ENCODE assay signal across 9 mouse cellular contexts in genomic region chr11:75513336-75513735, GRCm38 (mm10). TPM values are rescaled to one million over a fixed set of nuclear protein-coding genes. Genes with fewer than 3 reads are reported as not detected.
DNase-seq lines count a peak whose midpoint lies in the region; ATAC-seq lines count a peak whose summit lies in the region.
"Had no signal": no experiment of that assay in that cellular context is flagged by ENCODE, and none has a peak within 500 bp of the region (broad histone marks: within the 10 kb centered on the region; RNA-seq: fewer than 3 reads in every experiment).

Gene Scarf1 (plus strand): TSS chr11:75513540.

- no peak within 1 kb of the TSS for H3K9ac ChIP-seq in hindbrain, embryonic 12.5 days
- peak within 1 kb of the TSS; percentile 49 for H3K9ac ChIP-seq in heart, embryonic 12.5 days
- H3K9ac ChIP-seq in kidney, embryonic 15.5 days: 0 out of 2 replicates have a peak within 1 kb of the TSS, but pooled peaks have one; percentile 10

- H3K4me3 ChIP-seq in hindbrain, embryonic 10.5 days: peak within 1 kb of the TSS; percentile 28
- no peak within 1 kb of the TSS for H3K4me3 ChIP-seq in hindbrain, embryonic 12.5 days
- peak within 1 kb of the TSS; percentile 45 for H3K4me3 ChIP-seq in heart, embryonic 12.5 days
- H3K4me3 ChIP-seq in kidney, embryonic 15.5 days (replicated peaks): peak within 1 kb of the TSS; percentile 34
- H3K4me3 ChIP-seq: erythroblast, embryonic 14.5 days had no signal

- H3K36me3 ChIP-seq in hindbrain, embryonic 10.5 days: peaks cover 18% of the 10 kb centered on the region
- peaks cover 17% of the 10 kb centered on the region for H3K36me3 ChIP-seq in hindbrain, embryonic 12.5 days
- H3K36me3 ChIP-seq in heart, embryonic 12.5 days: peaks cover 21% of the 10 kb centered on the region
- H3K36me3 ChIP-seq in kidney, embryonic 15.5 days: peaks cover 13% of the 10 kb centered on the region

- no peak for DNase-seq in hindbrain, embryonic 10.5 days (ENCODE audit: low spot score)
- peak; percentile 71 for DNase-seq in lung, postnatal 14 days
- no peak for DNase-seq in frontal cortex, postnatal 25 days (ENCODE audit: low spot score in 2 of 2)
- DNase-seq in adipocyte (ENCODE audit: low spot score): no peak

- no peak within 1 kb of the TSS for H3K4me2 ChIP-seq in hindbrain, embryonic 12.5 days (replicated peaks)
- peak within 1 kb of the TSS; percentile 61 for H3K4me2 ChIP-seq in heart, embryonic 12.5 days
- H3K4me2 ChIP-seq in kidney, embryonic 15.5 days: peak within 1 kb of the TSS; percentile 43

- no peak for ATAC-seq in hindbrain, embryonic 12.5 days (ENCODE audit: low FRiP score)
- peak; percentile 39; the same call in 1 of the 2 replicates for ATAC-seq in heart, embryonic 12.5 days (ENCODE audit: insufficient number of reproducible peaks, low FRiP score)
- ATAC-seq in kidney, embryonic 15.5 days (replicated peaks; ENCODE audit: low FRiP score): no peak
- no peak for ATAC-seq in megakaryocyte-erythroid progenitor cell, adult 5-6 weeks (replicated peaks; ENCODE audit: low FRiP score, low TSS enrichment, poor library complexity, severe bottlenecking)

- no peaks in the 10 kb centered on the region for H3K9me3 ChIP-seq in hindbrain, embryonic 10.5 days
- no peaks in the 10 kb centered on the region for H3K9me3 ChIP-seq in hindbrain, embryonic 12.5 days (replicated peaks)
- no peaks in the 10 kb centered on the region for H3K9me3 ChIP-seq in heart, embryonic 12.5 days (replicated peaks)
- H3K9me3 ChIP-seq in kidney, embryonic 15.5 days (replicated peaks): no peaks in the 10 kb centered on the region

- H3K4me1 ChIP-seq in hindbrain, embryonic 10.5 days (replicated peaks): peaks cover 31% of the 10 kb centered on the region
- H3K4me1 ChIP-seq in hindbrain, embryonic 12.5 days: peaks cover 22% of the 10 kb centered on the region
- H3K4me1 ChIP-seq in heart, embryonic 12.5 days (replicated peaks): peaks cover 29% of the 10 kb centered on the region
- peaks cover 37% of the 10 kb centered on the region for H3K4me1 ChIP-seq in kidney, embryonic 15.5 days

- H3K27ac ChIP-seq in hindbrain, embryonic 10.5 days: peak within 1 kb of the TSS; percentile 24; the same call in 1 of the 2 replicates
- H3K27ac ChIP-seq in hindbrain, embryonic 12.5 days: no peak within 1 kb of the TSS
- H3K27ac ChIP-seq in heart, embryonic 12.5 days (ENCODE audit: poor library complexity, severe bottlenecking): peak within 1 kb of the TSS; percentile 39
- H3K27ac ChIP-seq in kidney, embryonic 15.5 days: no peak within 1 kb of the TSS

- 59% methylated on average over 8 of the region's 8 CpGs for WGBS in hindbrain, embryonic 10.5 days
- WGBS in hindbrain, embryonic 12.5 days: 62% methylated on average over 8 of the region's 8 CpGs
- 50% methylated on average over 8 of the region's 8 CpGs for WGBS in heart, embryonic 12.5 days
- 42% methylated on average over 8 of the region's 8 CpGs for WGBS in kidney, embryonic 15.5 days

- no peaks in the 10 kb centered on the region for H3K27me3 ChIP-seq in hindbrain, embryonic 10.5 days (ENCODE audit: insufficient read depth, poor library complexity, severe bottlenecking)
- H3K27me3 ChIP-seq in hindbrain, embryonic 12.5 days: no peaks in the 10 kb centered on the region
- no peaks in the 10 kb centered on the region for H3K27me3 ChIP-seq in heart, embryonic 12.5 days (replicated peaks)
- no peaks in the 10 kb centered on the region for H3K27me3 ChIP-seq in kidney, embryonic 15.5 days

RNA-seq across cellular contexts. Expression of gene Scarf1, which starts in this region (rescaled TPM):
- polyA plus RNA-seq in hindbrain, embryonic 10.5 days (2016; fragmentation: Nextera tagmentation; extraction: Ambion mirVana): 4.9 and 6.4 TPM in 2 replicates
- polyA plus RNA-seq in hindbrain, embryonic 12.5 days (2016; fragmentation: Nextera tagmentation; extraction: Ambion mirVana): 5.7 and 5.8 TPM in 2 replicates
- polyA plus RNA-seq in heart, embryonic 12.5 days (2016; fragmentation: Nextera tagmentation; extraction: Ambion mirVana): 12.3 and 13.8 TPM in 2 replicates
- 15.0 and 15.4 TPM in 2 replicates for polyA plus RNA-seq in kidney, embryonic 15.5 days (2015; fragmentation: Nextera tagmentation; extraction: Ambion mirVana)
- total RNA-seq in megakaryocyte-erythroid progenitor cell, adult 5-6 weeks (2014; fragmentation: Nextera tagmentation): 1.0 TPM in 1 of 2 replicates, not detected in the other
- total RNA-seq in megakaryocyte-erythroid progenitor cell, adult 5-6 weeks (2017): 0.65 TPM in 1 of 2 replicates, not detected in the other

Comparison
In these comparisons a context has a peak if more than half of its experiments do, and no peak if none do; other contexts are left out.
1. H3K27ac ChIP-seq: peak in hindbrain, embryonic 10.5 days (single experiment) and heart, embryonic 12.5 days (single experiment); none in hindbrain, embryonic 12.5 days (single experiment) and kidney, embryonic 15.5 days (single experiment).